Comparison of ENCODE assay signal across 8 mouse cellular contexts in genomic region chr1:163994173-163994720, GRCm38 (mm10). TPM values are rescaled to one million over a fixed set of nuclear protein-coding genes. Genes with fewer than 3 reads are reported as not detected.
A peak's percentile ranks its signal among the peaks of the same experiment; 100 is the strongest.
DNase-seq lines count a peak whose midpoint lies in the region; ATAC-seq and TF ChIP-seq lines count a peak whose summit lies in the region.

No protein-coding gene starts in this region.

- no peak for TF ChIP-seq EP300 in liver, embryonic 14.5 days (IDR thresholded peaks at IDR 0.05; ENCODE audit: low read depth)

- H3K27ac ChIP-seq in forebrain, embryonic 14.5 days (ENCODE audit: low read depth, low read length) = peak overlapping the region; percentile 56; the same call in 1 of the 2 replicates
- H3K27ac ChIP-seq in liver, embryonic 14.5 days = no peak overlapping the region

- H3K9me3 ChIP-seq in forebrain, embryonic 14.5 days (replicated peaks; ENCODE audit: control insufficient read depth, low read length) = no peaks in the 10 kb centered on the region
- no peaks in the 10 kb centered on the region for H3K9me3 ChIP-seq in liver, embryonic 14.5 days (ENCODE audit: control insufficient read depth, low read length)

- H3K36me3 ChIP-seq in C2C12 (ENCODE audit: control insufficient read depth, insufficient read depth) = peaks cover under 1% of the 10 kb centered on the region
- no peaks in the 10 kb centered on the region for H3K36me3 ChIP-seq in forebrain, embryonic 14.5 days (ENCODE audit: control insufficient read depth, insufficient read depth, low read length)
- no peaks in the 10 kb centered on the region for H3K36me3 ChIP-seq in liver, embryonic 14.5 days (replicated peaks; ENCODE audit: control insufficient read depth, insufficient read depth, low read depth)

- peak; percentile 60 for ATAC-seq in CD4-positive, CD25-positive, alpha-beta regulatory T cell, adult 4 months
- ATAC-seq in forebrain, embryonic 14.5 days = peak; percentile 6; the same call in 1 of the 2 replicates
- peak; percentile 83 for ATAC-seq in liver, embryonic 14.5 days (ENCODE audit: insufficient read depth)

- H3K27me3 ChIP-seq in C2C12 (ENCODE audit: control insufficient read depth, insufficient read depth, insufficient read length) = no peaks in the 10 kb centered on the region
- no peaks in the 10 kb centered on the region for H3K27me3 ChIP-seq in forebrain, embryonic 14.5 days (replicated peaks; ENCODE audit: control insufficient read depth, insufficient read depth, low read length)
- no peaks in the 10 kb centered on the region for H3K27me3 ChIP-seq in liver, embryonic 14.5 days (ENCODE audit: control insufficient read depth, insufficient read depth, low read length)

- peak overlapping the region; percentile 61 for H3K4me3 ChIP-seq in C2C12 (ENCODE audit: insufficient read depth, poor library complexity, severe bottlenecking)
- H3K4me3 ChIP-seq in forebrain, embryonic 14.5 days (ENCODE audit: low read depth, low read length) = peak overlapping the region; percentile 70
- peak overlapping the region; percentile 64 to 93 for H3K4me3 ChIP-seq in liver, embryonic 14.5 days (ENCODE audit: insufficient read depth in 1 of 2, low read depth in 2 of 2, low read length in 2 of 2)

- H3K79me3 ChIP-seq in C2C12 (ENCODE audit: low read depth) = peaks cover 23% of the 10 kb centered on the region

- peak overlapping the region; percentile 89 for H3ac ChIP-seq in C2C12 (ENCODE audit: control insufficient read depth, insufficient read length, low read depth)

- H3K9ac ChIP-seq in forebrain, embryonic 14.5 days (ENCODE audit: low read length) = peak overlapping the region; percentile 73
- H3K9ac ChIP-seq in liver, embryonic 14.5 days (replicated peaks) = peak overlapping the region; percentile 61

- DNase-seq in forebrain, embryonic 14.5 days (ENCODE audit: low spot score) = no peak
- DNase-seq in liver, embryonic 14.5 days (ENCODE audit: low read depth in 3 of 3, low spot score in 3 of 3) = no peak
- DNase-seq in urinary bladder, postnatal 14 days (ENCODE audit: low spot score) = no peak
- DNase-seq in cerebellum, adult 11-12 months = no peak
- no peak for DNase-seq in ovary, adult 18-20 months (ENCODE audit: low spot score)
- no peak for DNase-seq in layer of hippocampus, postnatal 25 days (ENCODE audit: extremely low spot score in 1 of 2, low spot score in 1 of 2)

- H3K4me2 ChIP-seq in forebrain, embryonic 14.5 days (ENCODE audit: low read length) = peak overlapping the region; percentile 73
- peak overlapping the region; percentile 80 for H3K4me2 ChIP-seq in liver, embryonic 14.5 days (ENCODE audit: low read depth)

- peaks cover 8% of the 10 kb centered on the region; the same call in 1 of the 2 replicates for H3K4me1 ChIP-seq in forebrain, embryonic 14.5 days (ENCODE audit: control insufficient read depth, insufficient read depth, low read length)
- peaks cover 5 to 6% of the 10 kb centered on the region in 2 experiments; a peak in 3 of 4 replicates for H3K4me1 ChIP-seq in liver, embryonic 14.5 days (replicated peaks; ENCODE audit: control insufficient read depth in 2 of 2, insufficient read depth in 2 of 2, low read length in 1 of 2)

- peaks cover 31% of the 10 kb centered on the region for H3K79me2 ChIP-seq in C2C12 (ENCODE audit: control insufficient read depth, insufficient read depth)

- TF ChIP-seq CTCF in C2C12 (IDR thresholded peaks at IDR 0.05; ENCODE audit: control insufficient read depth, insufficient read depth, insufficient read length) = no peak
- TF ChIP-seq CTCF in liver, embryonic 14.5 days (IDR thresholded peaks at IDR 0.05; ENCODE audit: low read depth) = no peak

- 1% methylated on average over 38 of the region's 38 CpGs for WGBS in forebrain, embryonic 14.5 days
- 2% methylated on average over 38 of the region's 38 CpGs for WGBS in liver, embryonic 14.5 days (ENCODE audit: insufficient replicate concordance)

TF ChIP-seq in C2C12, 6 proteins besides CTCF, POLR2A, EP300 and RAD21:
- TF ChIP-seq MYOG (IDR thresholded peaks at IDR 0.05; ENCODE audit: control insufficient read depth, extremely low read depth, insufficient read length) (no peak), MYOD1 (IDR thresholded peaks at IDR 0.05; ENCODE audit: control insufficient read depth, insufficient read length, low read depth) (no peak), FOSL1 (IDR thresholded peaks at IDR 0.05; ENCODE audit: insufficient read depth, low read length, poor library complexity, severe bottlenecking) (no peak), CEBPB (IDR thresholded peaks at IDR 0.05; ENCODE audit: low read depth) (no peak), MAX (IDR thresholded peaks at IDR 0.05) (no peak), USF1 (IDR thresholded peaks at IDR 0.05; ENCODE audit: low read depth) (no peak)

RNA-seq across cellular contexts. Expression of gene BC055324, which starts 0.3 kb away (rescaled TPM):
- 10.4 TPM for polyA plus RNA-seq in C2C12 (2012; fragmentation: generic; extraction: Trizol)
- polyA plus RNA-seq in CD4-positive, CD25-positive, alpha-beta regulatory T cell, adult 4 months (2017; shearing (Covaris generic)) = 1 to 10 TPM; 3.8 to 5.9 TPM
- polyA plus RNA-seq in forebrain, embryonic 14.5 days (2014; fragmentation: Nextera tagmentation; extraction: Ambion mirVana) = 12.8 and 13.6 TPM in 2 replicates
- polyA plus RNA-seq in liver, embryonic 14.5 days (2012; rRNA removed) = 6.5 and 7.9 TPM in 2 replicates
- polyA plus RNA-seq in liver, embryonic 14.5 days (2014; fragmentation: Nextera tagmentation; extraction: Ambion mirVana) = 10.0 and 10.8 TPM in 2 replicates
- total RNA-seq in layer of hippocampus, postnatal 25 days (2021) = 1 to 10 TPM in 1 of 2 experiments, under 1 TPM in 1; 0.70 to 2.0 TPM

RNA-seq across cellular contexts. Expression of gene Mettl18, which starts 0.4 kb away (rescaled TPM):
- 3.0 TPM for polyA plus RNA-seq in C2C12 (2012; fragmentation: generic; extraction: Trizol)
- 10 to 100 TPM; 22.9 to 25.2 TPM for polyA plus RNA-seq in CD4-positive, CD25-positive, alpha-beta regulatory T cell, adult 4 months (2017; shearing (Covaris generic))
- polyA plus RNA-seq in forebrain, embryonic 14.5 days (2014; fragmentation: Nextera tagmentation; extraction: Ambion mirVana) = 9.3 and 10.6 TPM in 2 replicates
- 1.0 and 2.3 TPM in 2 replicates for polyA plus RNA-seq in liver, embryonic 14.5 days (2012; rRNA removed)
- polyA plus RNA-seq in liver, embryonic 14.5 days (2014; fragmentation: Nextera tagmentation; extraction: Ambion mirVana) = 4.4 TPM in 2 replicates
- total RNA-seq in layer of hippocampus, postnatal 25 days (2021) = 1 to 10 TPM; 5.9 to 6.2 TPM

RNA-seq across cellular contexts. Expression of gene Sele, which starts 53.8 kb away (rescaled TPM):
- polyA plus RNA-seq in C2C12 (2012; fragmentation: generic; extraction: Trizol) = 0.19 TPM
- polyA plus RNA-seq in CD4-positive, CD25-positive, alpha-beta regulatory T cell, adult 4 months (2017; shearing (Covaris generic)) = under 1 TPM in 1 of 2 experiments, not detected in 1; 0.22 TPM
- not detected in 2 replicates for polyA plus RNA-seq in forebrain, embryonic 14.5 days (2014; fragmentation: Nextera tagmentation; extraction: Ambion mirVana)
- 0.02 and 0.04 TPM in 2 replicates for polyA plus RNA-seq in liver, embryonic 14.5 days (2012; rRNA removed)
- not detected in 2 replicates for polyA plus RNA-seq in liver, embryonic 14.5 days (2014; fragmentation: Nextera tagmentation; extraction: Ambion mirVana)
- not detected for total RNA-seq in layer of hippocampus, postnatal 25 days (2021)

Comparison
In these comparisons a context has a peak if more than half of its experiments do, and no peak if none do; other contexts are left out.
1. ATAC-seq: peak in every context shown above with its lines; median percentile 83 in liver, embryonic 14.5 days; 60 in CD4-positive, CD25-positive, alpha-beta regulatory T cell, adult 4 months; 6 in forebrain, embryonic 14.5 days.